Mouse (Mus musculus) common myeloid progenitor, adult 5-6 weeks (primary cell): Measurements from ENCODE around the gene Tmsb15b1. TPM values are rescaled to one million over a fixed set of nuclear protein-coding genes. Genes with fewer than 3 reads are reported as not detected.
"Not testable (repeated sequence)": the region's sequence is repeated elsewhere in the genome, so short reads cannot be mapped to it uniquely, and the experiment has no call there.

Experiments used
- ATAC-seq: replicated peaks from 2 replicates; pipeline ENCODE4 v1.8.0; 2016; ENCODE audit warnings: low read depth, mild to moderate bottlenecking, moderate TSS enrichment, inconsistent platforms; ENCODE audit not compliant: poor library complexity, severe bottlenecking
- total RNA-seq: library from RNA; stranded (forward); fragments of 200-1000, 187-1606 nt; gene quantifications from 2 replicates; pipeline ENCODE4 v1.2.3, GENCODE M21; 2017

The Tmsb15b1 gene
- total RNA-seq = 5.6 and 12.8 TPM in 2 replicates

DNA sequence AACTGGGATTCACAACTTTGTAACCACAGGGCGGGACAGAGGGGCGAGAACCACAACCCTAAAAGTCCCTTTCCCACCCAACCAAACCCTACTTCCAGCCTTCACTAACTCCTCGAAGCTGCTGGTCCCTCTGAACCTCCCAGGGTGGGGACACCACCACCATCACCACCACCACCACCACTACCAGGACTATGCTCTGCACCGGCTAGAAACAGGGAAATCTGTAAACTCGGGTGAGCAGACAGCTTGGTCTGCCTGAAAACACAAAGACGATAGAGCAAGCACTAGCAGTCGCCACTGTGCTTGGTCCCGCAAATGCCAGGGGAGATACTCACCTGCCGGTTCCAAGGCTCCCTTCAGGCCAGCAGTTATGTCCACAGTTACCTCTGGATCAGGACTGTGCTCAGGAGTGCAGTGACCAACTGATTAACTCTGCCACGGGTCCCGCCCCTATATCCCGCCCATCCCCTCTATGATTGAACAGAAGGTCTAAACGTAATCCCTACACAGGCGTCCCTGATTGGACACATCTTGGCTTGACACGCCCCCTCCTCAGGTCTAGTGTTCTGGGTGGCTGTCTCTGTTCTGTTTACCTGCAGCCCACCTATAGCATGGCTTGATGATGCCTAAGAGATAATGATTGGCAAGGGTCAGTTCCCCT, at the start of gene Tmsb15b1, which contains the start of gene Tmsb15l:
TSS of gene Tmsb15b1 (minus strand) at position 451 of the 661 bp plus-strand sequence.
TSS of gene Tmsb15l (minus strand) at position 446 of the 661 bp plus-strand sequence.
- peak; percentile 99 for ATAC-seq

- ATAC-seq = peak; percentile 84
Measured at GRCm38 (mm10) chrX:137019310-137019709, 42.6 kb upstream of the Tmsb15b1 start.

GRCm38 (mm10) chrX:137017668-137018067, 41.0 kb upstream of the Tmsb15b1 start:
- ATAC-seq = peak; percentile 40; the same call in 1 of the 2 replicates

GRCm38 (mm10) chrX:137015099-137015709, 38.5 kb upstream of the Tmsb15b1 start:
- ATAC-seq = peak; percentile 87

DNA sequence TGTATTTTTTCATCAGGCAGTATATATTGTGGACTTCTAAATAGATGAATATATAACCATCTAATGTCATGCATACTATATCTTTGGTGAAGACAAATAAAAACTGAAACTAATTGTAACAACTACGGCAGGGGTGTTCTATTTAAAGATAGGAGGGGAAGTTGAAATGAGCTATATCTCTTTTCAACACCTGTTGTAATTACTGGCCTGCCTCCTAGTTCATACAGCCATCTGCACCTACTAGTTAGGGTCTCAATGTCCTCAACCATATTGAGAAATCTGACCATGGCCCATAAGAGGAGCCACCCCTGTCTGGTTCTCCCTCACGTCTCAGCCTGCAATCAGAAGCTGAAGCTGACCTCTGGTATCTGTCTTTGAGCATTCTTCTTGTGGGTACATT, 19.6 kb upstream of the Tmsb15b1 start:
- no peak for ATAC-seq

DNA sequence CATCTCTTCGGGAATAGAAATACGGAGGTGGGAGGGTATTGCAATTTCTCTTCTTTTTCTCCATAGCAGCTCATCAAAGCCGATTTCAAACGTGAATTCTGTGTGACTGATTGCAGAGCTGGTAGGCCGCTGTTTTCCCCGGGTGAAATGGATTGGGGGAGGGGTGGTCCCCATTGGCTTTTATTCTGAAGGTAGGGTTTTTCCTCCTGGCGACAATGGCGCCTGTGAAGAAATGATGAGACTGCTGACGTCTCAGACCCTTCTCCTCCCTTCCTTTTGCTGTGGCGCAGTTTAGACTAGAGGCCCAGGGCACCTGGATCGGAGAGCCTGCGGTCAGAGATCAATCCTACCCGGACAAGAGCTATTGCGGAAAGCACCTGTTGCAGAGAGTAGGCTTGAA, 17.0 kb upstream of the Tmsb15b1 start:
- ATAC-seq = no peak

DNA sequence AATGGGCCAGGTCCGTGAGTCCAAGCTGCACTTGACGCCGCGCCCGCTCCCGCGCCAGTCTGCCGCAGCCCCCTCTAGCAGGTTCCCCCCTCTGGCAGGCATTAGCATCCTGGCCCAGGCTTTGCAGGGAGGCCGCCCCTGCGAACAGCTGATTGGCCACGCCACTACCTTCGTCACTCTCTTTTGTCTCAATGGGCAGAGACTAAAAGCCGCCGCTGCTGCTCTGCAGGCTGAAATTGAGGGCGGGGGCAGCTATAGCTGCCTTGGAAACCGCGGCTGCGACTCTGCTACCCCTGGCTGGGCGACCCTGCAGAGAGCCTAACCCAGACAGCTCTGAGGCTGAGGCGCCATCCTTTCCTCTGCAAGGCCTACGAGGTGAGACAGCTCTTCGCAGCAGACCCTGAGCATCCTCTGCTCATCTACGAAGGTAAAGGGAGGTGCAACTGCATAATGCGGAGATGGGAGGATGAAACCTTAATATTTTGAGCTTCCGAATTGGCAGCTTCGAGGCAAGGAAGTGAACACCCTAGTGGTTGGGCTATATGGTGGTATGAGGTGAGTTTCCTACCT, 16.4 kb upstream of the Tmsb15b1 start, which contains the start of gene Zcchc18:
TSS of gene Zcchc18 (plus strand) at position 178 of the 570 bp plus-strand sequence.
- peak; percentile 96 for ATAC-seq

- peak; percentile 16 for ATAC-seq
Measured at GRCm38 (mm10) chrX:136992191-136992965, 15.7 kb upstream of the Tmsb15b1 start.

GRCm38 (mm10) chrX:136991274-136991673, 14.6 kb upstream of the Tmsb15b1 start:
- peak; percentile 56 for ATAC-seq

DNA sequence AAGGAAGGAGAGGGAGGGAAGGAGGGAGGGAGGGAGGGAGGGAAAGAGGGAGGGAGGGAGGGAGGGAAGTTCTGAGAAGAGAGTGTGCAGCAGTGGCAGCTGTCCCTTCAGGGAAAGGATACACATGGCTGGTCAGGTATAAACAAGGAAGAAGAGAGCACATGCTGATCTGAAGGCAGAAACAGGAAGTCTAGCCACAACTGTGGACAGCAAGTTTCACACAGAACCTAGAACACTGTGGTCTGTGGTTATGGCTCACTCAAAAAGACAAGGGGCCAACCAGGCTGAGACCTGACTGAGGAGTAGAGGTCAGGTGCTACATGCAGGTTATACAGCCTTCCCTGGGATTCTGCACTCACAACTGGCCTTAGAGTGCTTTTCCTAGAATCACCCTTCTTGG, 9.4 kb upstream of the Tmsb15b1 start:
- ATAC-seq = peak; percentile 98

GRCm38 (mm10) chrX:136978616-136979015, 1.9 kb upstream of the Tmsb15b1 start:
- ATAC-seq = peak; percentile 51; the same call in 1 of the 2 replicates

- ATAC-seq = not testable (repeated sequence)
Measured at GRCm38 (mm10) chrX:136975397-136975796, 1.3 kb downstream of the Tmsb15b1 start, which contains the start of gene Tmsb15b2. TSS of gene Tmsb15b2 (minus strand) at chrX:136975497.

DNA sequence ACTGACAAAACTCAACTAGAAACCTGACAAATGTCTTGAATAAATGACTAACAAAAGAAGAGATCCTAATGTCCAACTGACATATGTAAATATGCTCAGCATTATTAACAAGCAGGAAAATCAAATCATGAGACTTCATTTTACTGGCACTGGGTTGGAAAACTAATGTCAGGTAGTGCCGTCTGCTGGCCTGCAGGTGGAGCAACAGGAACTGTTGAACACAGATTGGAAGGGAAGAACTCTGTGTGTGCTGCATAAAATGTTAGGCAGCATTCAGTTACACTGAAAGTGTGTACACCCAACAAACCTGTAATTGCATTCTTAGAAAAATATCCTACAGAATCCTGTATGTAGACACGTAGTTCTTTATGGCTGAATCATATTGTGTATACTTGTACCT, 17.0 kb downstream of the Tmsb15b1 start:
- peak; percentile 77; the same call in 1 of the 2 replicates for ATAC-seq

DNA sequence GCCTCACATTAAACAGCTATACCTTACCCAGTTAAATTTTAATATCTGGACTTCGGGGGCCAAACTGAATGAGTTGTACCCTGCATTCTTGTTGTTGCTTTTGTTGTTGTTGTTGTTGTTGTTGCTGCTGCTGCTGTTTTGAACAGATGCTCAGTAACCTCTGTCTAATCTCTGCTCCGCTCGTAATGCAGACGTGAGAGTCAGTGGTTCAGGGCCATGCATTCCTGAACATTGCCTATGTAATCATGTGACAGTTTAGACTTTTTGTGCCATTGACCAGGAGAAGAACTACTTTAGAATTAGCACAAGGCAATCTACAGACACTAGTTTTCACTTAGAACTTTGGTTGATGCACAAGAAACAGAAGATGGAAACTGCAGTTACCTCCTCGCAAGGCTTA, 18.4 kb downstream of the Tmsb15b1 start:
- ATAC-seq = not testable (repeated sequence)

GRCm38 (mm10) chrX:136957583-136958279, 18.9 kb downstream of the Tmsb15b1 start:
- peak; percentile 97 for ATAC-seq

DNA sequence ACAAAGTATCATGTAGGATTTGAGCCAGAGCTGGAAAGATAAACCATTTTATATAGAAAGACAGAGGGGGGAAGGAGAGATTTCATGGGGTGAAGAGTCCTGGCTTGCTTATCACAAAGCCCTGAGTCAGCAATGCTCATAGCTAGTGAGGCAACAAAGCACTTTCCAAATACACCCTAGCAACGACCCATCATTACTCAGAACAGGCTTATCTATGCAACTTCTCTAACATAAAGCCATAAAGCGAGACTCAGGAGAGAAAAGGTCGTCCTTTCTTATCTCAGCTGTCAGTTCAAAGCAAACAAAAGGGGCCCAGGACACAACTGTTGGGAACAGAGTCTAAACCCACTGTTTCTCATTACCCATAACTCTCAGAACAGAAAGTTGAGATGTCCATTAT, 38.7 kb downstream of the Tmsb15b1 start:
- ATAC-seq = no peak

DNA sequence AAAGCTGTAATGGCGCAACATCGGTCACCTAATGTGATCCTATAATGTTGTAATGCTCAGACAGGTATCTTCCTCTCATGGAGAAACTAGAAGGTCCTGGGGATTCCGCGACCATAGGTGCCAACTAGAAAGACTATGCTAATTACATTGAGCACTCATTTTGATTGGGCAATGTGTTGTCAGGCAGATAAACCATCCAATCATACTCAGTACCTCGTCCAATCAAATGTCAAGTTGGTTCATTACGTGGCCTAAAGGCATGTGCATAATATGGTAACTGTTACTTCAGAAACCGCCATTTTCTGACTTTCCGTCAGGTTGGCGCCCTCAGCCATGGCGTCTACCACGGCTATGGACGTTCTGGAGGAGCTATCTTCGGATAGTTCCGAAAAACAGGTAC, 49.6 kb downstream of the Tmsb15b1 start, which contains the start of gene H2bfm:
TSS of gene H2bfm (plus strand) at position 295 of the 400 bp plus-strand sequence.
- ATAC-seq = no peak

- ATAC-seq = no peak
Measured at GRCm38 (mm10) chrX:136925863-136926262, 50.8 kb downstream of the Tmsb15b1 start.
